Mouse (Mus musculus) thymus, adult 2 months (tissue): ENCODE results near the gene Ssna1. TPM values are rescaled to one million over a fixed set of nuclear protein-coding genes. Genes with fewer than 3 reads are reported as not detected.

Experiments
- DNase-seq: peaks from one replicate; pipeline ENCODE4 v3.0.0; 2021
- H3K27ac ChIP-seq: fragments of 200-500 bp; 2 replicates; pipeline ENCODE4 v1.5.1; 2012; ENCODE audit warnings: low read length, control low read depth; ENCODE audit not compliant: control insufficient read depth, insufficient read depth
- H3K27me3 ChIP-seq: fragments of 200-500 bp; 2 replicates; pipeline ENCODE4 v1.6.1; 2012; ENCODE audit warnings: mild to moderate bottlenecking, low read length, moderate library complexity, mixed read lengths; ENCODE audit not compliant: control insufficient read depth, insufficient read depth
- H3K36me3 ChIP-seq: fragments of 200-500 bp; 2 replicates; pipeline ENCODE4 v1.6.1; 2012; ENCODE audit warnings: mild to moderate bottlenecking, low read length, moderate library complexity; ENCODE audit not compliant: control insufficient read depth, insufficient read depth
- H3K4me1 ChIP-seq: fragments of 200-500 bp; replicated peaks from 2 replicates; pipeline ENCODE4 v1.6.1; 2012; ENCODE audit warnings: low read length; ENCODE audit not compliant: control insufficient read depth, insufficient read depth
- H3K4me3 ChIP-seq: fragments of 200-500 bp; 2 replicates; pipeline ENCODE4 v1.5.1; 2012; ENCODE audit warnings: mild to moderate bottlenecking, low read length, control low read depth, moderate library complexity; ENCODE audit not compliant: control insufficient read depth, insufficient read depth
- CTCF ChIP-seq: fragments of 200-500 bp; IDR thresholded peaks from 2 replicates; pipeline ENCODE4 v1.5.1; 2012; ENCODE audit warnings: mild to moderate bottlenecking, control low read depth, low read length, moderate library complexity, borderline replicate concordance; ENCODE audit not compliant: control insufficient read depth, poor library complexity, insufficient read depth; ENCODE audit errors: extremely low read depth
- POLR2A ChIP-seq: fragments of 200-500 bp; IDR thresholded peaks from 2 replicates; pipeline ENCODE4 v1.6.1; 2012; ENCODE audit warnings: mild to moderate bottlenecking, low read length, control low read depth, moderate library complexity; ENCODE audit not compliant: control insufficient read depth, poor library complexity, insufficient read depth; ENCODE audit errors: extremely low read depth
- WGBS: fragments of 180-500 bp; shearing (Covaris S2); methylation state at CpG from one replicate; pipeline ENCODE4 v1.1.7; 2018; 5-methylcytosine and 5-hydroxymethylcytosine counted together
- polyA plus RNA-seq: library from polyadenylated mRNA; depleted of rRNA; stranded (reverse); fragments of >200 nt; gene quantifications from 2 replicates; pipeline ENCODE4 v1.2.3, GENCODE M21; 2012

The Ssna1 gene
- polyA plus RNA-seq, 1 experiment = 182 TPM

- Histone ChIP-seq H3K36me3 (no peaks in the 10 kb centered on the region), H3K27ac (no peak overlapping the region), H3K4me3 (no peak overlapping the region), H3K27me3 (peaks cover 12% of the 10 kb centered on the region), H3K4me1 (peaks cover 20% of the 10 kb centered on the region)
- WGBS = 73% methylated on average over 8 of the region's 8 CpGs
- TF ChIP-seq CTCF (no peak), POLR2A (no peak)
- DNase-seq = no peak
These were observed 31.9 kb downstream of the Ssna1 start for GRCm38 (mm10) chr2:25240310-25240709.

GRCm38 (mm10) chr2:25239766-25240165, 32.5 kb downstream of the Ssna1 start:
- no peak for DNase-seq
- H3K4me3 ChIP-seq = no peak overlapping the region
- no peaks in the 10 kb centered on the region for H3K36me3 ChIP-seq
- 90% methylated on average over 3 of the region's 3 CpGs for WGBS
- H3K27me3 ChIP-seq = peaks cover 12% of the 10 kb centered on the region
- TF ChIP-seq POLR2A (no peak), CTCF (no peak)
- peaks cover 20% of the 10 kb centered on the region for H3K4me1 ChIP-seq
- no peak overlapping the region for H3K27ac ChIP-seq

DNA sequence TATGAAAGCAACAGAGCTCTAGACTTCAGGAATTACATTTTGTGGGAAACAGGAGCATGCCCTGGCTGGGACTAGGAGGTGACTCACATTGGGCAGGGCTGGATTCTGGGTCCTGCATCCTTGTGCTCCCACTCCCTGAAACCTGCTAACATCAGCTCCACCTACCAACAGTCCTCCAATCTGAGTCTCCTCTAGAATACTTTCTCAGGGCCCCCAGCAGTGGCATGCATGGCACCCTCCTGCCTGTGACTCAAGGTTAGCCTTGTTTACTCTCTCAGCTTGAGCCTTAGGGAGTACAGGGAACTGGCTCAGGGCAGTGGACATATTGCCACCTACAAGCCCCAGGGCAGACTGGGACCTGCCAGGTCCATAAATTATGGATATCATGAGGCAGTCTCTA, 34.1 kb downstream of the Ssna1 start:
- peaks cover 12% of the 10 kb centered on the region for H3K27me3 ChIP-seq
- no peaks in the 10 kb centered on the region for H3K36me3 ChIP-seq
- no peak for DNase-seq
- H3K4me3 ChIP-seq = no peak overlapping the region
- no peak overlapping the region for H3K27ac ChIP-seq
- TF ChIP-seq CTCF (no peak), POLR2A (no peak)
- H3K4me1 ChIP-seq = peaks cover 20% of the 10 kb centered on the region

GRCm38 (mm10) chr2:25237522-25237921, 34.7 kb downstream of the Ssna1 start:
- DNase-seq = no peak
- Histone ChIP-seq H3K36me3 (no peaks in the 10 kb centered on the region), H3K27ac (no peak overlapping the region), H3K4me3 (no peak overlapping the region), H3K27me3 (peaks cover 10% of the 10 kb centered on the region), H3K4me1 (peaks cover 20% of the 10 kb centered on the region)
- no peak for TF ChIP-seq POLR2A
- TF ChIP-seq CTCF = no peak
- WGBS = 79% methylated on average over 4 of the region's 4 CpGs

GRCm38 (mm10) chr2:25236614-25237013, 35.6 kb downstream of the Ssna1 start, which contains the start of gene Rnf224:
Gene Rnf224 (minus strand): TSS chr2:25236787.
- 91% methylated on average over 8 of the region's 8 CpGs for WGBS
- Histone ChIP-seq H3K27me3 (peaks cover 3% of the 10 kb centered on the region; the same call in 1 of the 2 replicates), H3K36me3 (no peaks in the 10 kb centered on the region), H3K27ac (no peak within 1 kb of the TSS), H3K4me3 (no peak within 1 kb of the TSS), H3K4me1 (peaks cover 13% of the 10 kb centered on the region)
- TF ChIP-seq CTCF (no peak), POLR2A (no peak)
- DNase-seq = no peak

DNA sequence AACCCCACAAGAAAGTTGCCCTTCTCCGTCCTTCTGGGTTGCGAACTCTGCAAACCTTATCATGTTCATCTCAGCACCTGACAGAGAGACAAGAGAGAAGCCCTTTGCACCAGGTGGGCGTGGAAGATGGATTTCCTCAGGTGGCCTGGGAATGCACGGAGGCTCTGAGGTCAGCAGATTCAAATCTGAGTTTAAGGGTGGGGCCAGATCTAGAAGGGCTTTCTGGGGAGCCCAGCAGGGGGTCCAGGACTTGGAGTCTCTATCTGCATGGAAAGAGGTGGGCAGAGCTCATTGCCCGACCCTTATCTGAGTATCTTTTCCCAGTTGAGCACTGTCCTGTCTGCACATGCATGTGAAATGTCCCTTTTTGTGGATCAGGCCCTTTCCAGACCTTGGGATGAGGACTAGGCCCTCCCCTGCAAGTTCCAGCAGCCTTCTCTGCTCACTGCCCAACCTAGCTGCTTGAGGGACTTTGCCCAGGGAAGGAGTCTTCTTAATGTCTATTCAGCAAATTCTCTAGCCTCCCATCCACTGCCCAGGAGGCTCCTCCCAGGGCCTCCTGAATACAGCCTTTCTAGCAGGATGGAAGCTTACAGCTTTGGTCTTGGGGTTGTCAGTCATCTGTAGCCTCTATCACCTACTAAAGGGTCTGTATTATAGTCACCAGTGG, 37.6 kb downstream of the Ssna1 start:
- WGBS = 35% methylated on average over 5 of the region's 5 CpGs
- H3K27me3 ChIP-seq = no peaks in the 10 kb centered on the region; the same call in 1 of the 2 replicates
- no peak for DNase-seq
- no peak overlapping the region for H3K27ac ChIP-seq
- TF ChIP-seq CTCF = no peak
- no peak for TF ChIP-seq POLR2A
- no peak overlapping the region for H3K4me3 ChIP-seq
- H3K4me1 ChIP-seq = no peaks in the 10 kb centered on the region
- no peaks in the 10 kb centered on the region for H3K36me3 ChIP-seq

DNA sequence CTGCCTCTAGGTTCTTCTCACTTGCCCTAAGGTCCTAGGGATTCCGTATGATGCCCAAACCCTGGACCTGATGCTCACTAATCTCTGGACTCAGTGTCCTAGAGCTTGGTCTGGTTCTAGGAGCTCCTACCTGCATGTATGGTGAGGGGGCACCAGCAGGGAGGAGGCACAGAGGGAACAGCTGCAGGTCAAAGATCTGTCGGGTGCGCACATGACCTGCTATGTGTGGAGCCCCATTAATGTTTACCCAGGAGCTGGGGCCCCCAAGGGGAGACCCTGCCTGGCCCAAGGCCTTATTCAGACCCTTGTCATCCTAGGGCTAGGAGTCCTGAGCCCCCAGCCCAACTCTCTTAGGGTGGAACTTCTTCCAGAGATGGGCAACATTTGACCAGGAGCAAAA, 38.2 kb downstream of the Ssna1 start, which contains the start of gene Slc34a3:
Gene Slc34a3 (minus strand): TSS at position 315 of the 400 bp plus-strand sequence.
- TF ChIP-seq POLR2A (no peak), CTCF (no peak)
- H3K27me3 ChIP-seq = no peaks in the 10 kb centered on the region; the same call in 1 of the 2 replicates
- whole genome bisulfite sequencing = 53% methylated on average over 3 of the region's 3 CpGs
- no peak for DNase-seq
- no peaks in the 10 kb centered on the region for H3K36me3 ChIP-seq
- H3K4me3 ChIP-seq = no peak within 1 kb of the TSS
- peaks cover 1% of the 10 kb centered on the region; the same call in 1 of the 2 replicates for H3K4me1 ChIP-seq
- H3K27ac ChIP-seq = no peak within 1 kb of the TSS
